Mouse (Mus musculus) G1E (cell line): ENCODE results near the gene Ikzf3.

ENCODE experiments used
- CTCF ChIP-seq: IDR thresholded peaks from 2 replicates; pipeline ENCODE4 v1.5.1; 2012; ENCODE audit warnings: low read depth, low read length, inconsistent platforms, mixed read lengths
- GATA1 ChIP-seq: IDR thresholded peaks from 2 replicates; pipeline ENCODE4 v1.6.1; 2012; ENCODE audit warnings: borderline replicate concordance, low read length, inconsistent platforms, mixed read lengths
- TAL1 ChIP-seq: conservative IDR thresholded peaks from 2 replicates; pipeline ENCODE4 v1.6.1; 2012; ENCODE audit warnings: low read depth, low read length, inconsistent platforms, mixed read lengths

GRCm38 (mm10) chr11:98492959-98493358 lies 52.9 kb downstream of the Ikzf3 start:
- no peak for TF ChIP-seq TAL1
- no peak for TF ChIP-seq GATA1
- no peak for TF ChIP-seq CTCF
